Mouse (Mus musculus) lung, postnatal 0 days (tissue): Measurements from ENCODE around the gene Gtf3c5.

ENCODE experiments used
- CTCF ChIP-seq: IDR thresholded peaks from 2 replicates; pipeline ENCODE4 v1.5.1; 2016; ENCODE audit warnings: antibody characterized with exemption, mild to moderate bottlenecking
- EP300 ChIP-seq: IDR thresholded peaks from 2 replicates; pipeline ENCODE4 v1.6.1; 2016; ENCODE audit warnings: antibody characterized with exemption, mild to moderate bottlenecking, control low read depth

- no peak for TF ChIP-seq CTCF
- no peak for TF ChIP-seq EP300
Measured at GRCm38 (mm10) chr2:28536166-28536565, 47.4 kb downstream of the Gtf3c5 start.
